Mouse (Mus musculus): Measurements from ENCODE around the gene Nsmce1. TPM values are rescaled to one million over a fixed set of nuclear protein-coding genes. Genes with fewer than 3 reads are reported as not detected.

The Nsmce1 gene
- polyA plus RNA-seq, 1 experiment from 2014 or later: 127 TPM

DNA sequence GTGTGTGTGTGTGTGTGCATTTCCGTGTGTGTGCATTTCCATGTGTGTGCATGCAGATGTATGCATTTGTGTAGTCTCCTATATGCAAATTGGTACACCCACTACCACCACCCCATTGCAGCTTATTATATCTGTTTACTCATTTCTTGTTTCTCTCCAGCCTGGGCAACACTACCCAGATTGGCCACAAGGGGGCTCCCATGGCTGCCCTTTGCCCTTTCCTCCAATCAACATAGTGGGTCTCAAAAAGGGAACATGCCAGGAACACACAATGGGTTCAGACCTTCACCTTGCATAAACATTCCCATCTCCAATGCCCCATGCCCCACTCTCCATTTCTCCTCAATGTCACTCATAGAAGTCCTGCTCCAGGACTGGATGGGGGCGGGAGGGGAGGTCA, 71.2 kb downstream of the Nsmce1 start:
- ATAC-seq (replicated peaks; ENCODE audit: low FRiP score, low read depth): no peak
- WGBS: 63% methylated on average over 2 of the region's 2 CpGs

DNA sequence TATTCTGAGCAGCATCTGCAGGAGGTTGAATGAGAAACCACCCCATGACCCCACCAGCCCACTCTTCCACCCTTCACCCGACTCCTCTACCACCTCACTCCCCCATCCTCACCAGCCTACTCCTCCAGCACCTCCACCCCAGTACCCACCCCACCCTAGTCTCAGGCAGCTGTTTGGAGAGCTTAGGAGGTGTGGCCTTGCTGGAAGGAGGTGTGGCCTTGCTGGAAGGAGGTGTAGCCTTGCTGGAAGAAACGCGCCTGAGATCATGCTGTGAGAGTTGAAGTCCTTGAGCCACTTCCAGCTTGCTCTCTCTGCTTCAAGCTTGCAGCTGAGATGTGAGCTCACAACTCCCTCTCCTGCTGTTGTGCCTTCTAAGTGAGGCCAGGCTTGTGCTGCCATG, 73.0 kb downstream of the Nsmce1 start:
- whole genome bisulfite sequencing: 17% methylated on average over 3 of the region's 3 CpGs
- no peak for TF ChIP-seq CTCF (IDR thresholded peaks at IDR 0.05; ENCODE audit: low read depth)
- ATAC-seq (replicated peaks; ENCODE audit: low FRiP score, low read depth) (peak; percentile 63; the same call in 1 of the 2 replicates), DNase-seq (ENCODE audit: low spot score) (peak; percentile 42)
- no peak overlapping the region for H3K4me2 ChIP-seq (ENCODE audit: low read length)
- H3K4me1 ChIP-seq (replicated peaks; ENCODE audit: insufficient read depth, low read length): no peaks in the 10 kb centered on the region
- H3K4me3 ChIP-seq (replicated peaks; ENCODE audit: low read depth, low read length): no peak overlapping the region
- no peak overlapping the region for H3K27ac ChIP-seq
- H3K9ac ChIP-seq (ENCODE audit: low read depth, low read length): no peak overlapping the region
- no peaks in the 10 kb centered on the region for H3K9me3 ChIP-seq (replicated peaks; ENCODE audit: low read length)
- no peaks in the 10 kb centered on the region for H3K27me3 ChIP-seq (ENCODE audit: insufficient read depth, low read length)
- no peaks in the 10 kb centered on the region for H3K36me3 ChIP-seq (ENCODE audit: insufficient read depth, low read length)

More for the DNA sequence above, 71.2 kb downstream of the Nsmce1 start:
- no peak for DNase-seq (ENCODE audit: low spot score)
- Histone ChIP-seq H3K36me3 (ENCODE audit: insufficient read depth, low read length) (no peaks in the 10 kb centered on the region), H3K9ac (ENCODE audit: low read depth, low read length) (no peak overlapping the region), H3K4me1 (replicated peaks; ENCODE audit: insufficient read depth, low read length) (no peaks in the 10 kb centered on the region), H3K4me2 (ENCODE audit: low read length) (no peak overlapping the region), H3K9me3 (replicated peaks; ENCODE audit: low read length) (no peaks in the 10 kb centered on the region), H3K27ac (no peak overlapping the region), H3K27me3 (ENCODE audit: insufficient read depth, low read length) (no peaks in the 10 kb centered on the region), H3K4me3 (replicated peaks; ENCODE audit: low read depth, low read length) (no peak overlapping the region)
- peak; percentile 65 for TF ChIP-seq CTCF (IDR thresholded peaks at IDR 0.05; ENCODE audit: low read depth)

Other genes starting within 250 kb of the Nsmce1 start
- gene Kdm8, start 46.9 kb downstream of the Nsmce1 start, polyA plus RNA-seq (2015; fragmentation: Nextera tagmentation; extraction: Ambion mirVana): 7.7 and 8.1 TPM in 2 replicates
- 9.8 and 10.0 TPM in 2 replicates for gene Il4ra, start 60.5 kb upstream of the Nsmce1 start, polyA plus RNA-seq (2015; fragmentation: Nextera tagmentation; extraction: Ambion mirVana)
- 0.18 and 0.22 TPM in 2 replicates for gene Il21r, start 111.8 kb upstream of the Nsmce1 start, polyA plus RNA-seq (2015; fragmentation: Nextera tagmentation; extraction: Ambion mirVana)
- 15.6 and 17.8 TPM in 2 replicates for gene Gtf3c1, start 216.2 kb upstream of the Nsmce1 start, polyA plus RNA-seq (2015; fragmentation: Nextera tagmentation; extraction: Ambion mirVana)
- gene D430042O09Rik, start 216.3 kb upstream of the Nsmce1 start, polyA plus RNA-seq (2015; fragmentation: Nextera tagmentation; extraction: Ambion mirVana): 4.4 and 4.8 TPM in 2 replicates